Mouse (Mus musculus) lung, postnatal 0 days (tissue): ENCODE results near the gene Sertad3. TPM values are rescaled to one million over a fixed set of nuclear protein-coding genes. Genes with fewer than 3 reads are reported as not detected.

ENCODE experiments used
- ATAC-seq: fragments of 200-750 bp; cut with Nextera tagmentation; 2 replicates; pipeline ENCODE4 v1.8.0; 2017; ENCODE audit warnings: moderate library complexity
- DNase-seq: peaks from one replicate; pipeline ENCODE4 v3.0.0-alpha.2; 2016; ENCODE audit warnings: low spot score
- H3K27ac ChIP-seq: fragments of 300-500 bp; sonication (generic); 2 replicates; pipeline ENCODE4 v1.5.1; 2014; ENCODE audit warnings: antibody characterized with exemption, mild to moderate bottlenecking, low read length, mixed read lengths
- H3K27me3 ChIP-seq: fragments of 300-500 bp; sonication (generic); replicated peaks from 2 replicates; pipeline ENCODE4 v1.6.1; 2014; ENCODE audit warnings: low read length, mixed read lengths; ENCODE audit not compliant: insufficient read depth
- H3K36me3 ChIP-seq: fragments of 300-500 bp; sonication (generic); 2 replicates; pipeline ENCODE4 v1.6.1; 2014; ENCODE audit warnings: low read length, mixed read lengths; ENCODE audit not compliant: insufficient read depth
- H3K4me1 ChIP-seq: fragments of 300-500 bp; sonication (generic); 2 replicates; pipeline ENCODE4 v1.6.1; 2014; ENCODE audit warnings: antibody characterized with exemption, low read depth, low read length, mixed read lengths; ENCODE audit not compliant: insufficient read depth
- H3K4me2 ChIP-seq: fragments of 300-500 bp; sonication (generic); replicated peaks from 2 replicates; pipeline ENCODE4 v1.6.1; 2014; ENCODE audit warnings: low read depth, mild to moderate bottlenecking, low read length, moderate library complexity, mixed read lengths
- H3K4me3 ChIP-seq: fragments of 300-500 bp; sonication (generic); 2 replicates; pipeline ENCODE4 v1.5.1; 2014; ENCODE audit warnings: low read depth, low read length
- H3K9ac ChIP-seq: fragments of 300-500 bp; sonication (generic); replicated peaks from 2 replicates; pipeline ENCODE4 v1.6.1; 2014; ENCODE audit warnings: low read depth, mild to moderate bottlenecking
- H3K9me3 ChIP-seq: fragments of 300-500 bp; sonication (generic); 2 replicates; pipeline ENCODE4 v1.6.1; 2016; ENCODE audit warnings: low read length, mixed read lengths
- CTCF ChIP-seq: IDR thresholded peaks from 2 replicates; pipeline ENCODE4 v1.5.1; 2016; ENCODE audit warnings: antibody characterized with exemption, mild to moderate bottlenecking
- EP300 ChIP-seq: IDR thresholded peaks from 2 replicates; pipeline ENCODE4 v1.6.1; 2016; ENCODE audit warnings: antibody characterized with exemption, mild to moderate bottlenecking, control low read depth
- WGBS: fragments of 180-500 bp; shearing (Covaris S2); extraction: QIAGEN DNeasy Blood & Tissue Kit; methylation state at CpG from one replicate; pipeline ENCODE4 v1.1.7; 2014; 5-methylcytosine and 5-hydroxymethylcytosine counted together
- polyA plus RNA-seq: library from polyadenylated mRNA; unstranded; fragments of >200 nt; fragmentation: Nextera tagmentation; extraction: Ambion mirVana; gene quantifications from 2 replicates; pipeline ENCODE4 v1.2.1, GENCODE M21; 2015

Sertad3 gene
- polyA plus RNA-seq, 1 experiment from 2014 or later: 33.0 TPM

DNA sequence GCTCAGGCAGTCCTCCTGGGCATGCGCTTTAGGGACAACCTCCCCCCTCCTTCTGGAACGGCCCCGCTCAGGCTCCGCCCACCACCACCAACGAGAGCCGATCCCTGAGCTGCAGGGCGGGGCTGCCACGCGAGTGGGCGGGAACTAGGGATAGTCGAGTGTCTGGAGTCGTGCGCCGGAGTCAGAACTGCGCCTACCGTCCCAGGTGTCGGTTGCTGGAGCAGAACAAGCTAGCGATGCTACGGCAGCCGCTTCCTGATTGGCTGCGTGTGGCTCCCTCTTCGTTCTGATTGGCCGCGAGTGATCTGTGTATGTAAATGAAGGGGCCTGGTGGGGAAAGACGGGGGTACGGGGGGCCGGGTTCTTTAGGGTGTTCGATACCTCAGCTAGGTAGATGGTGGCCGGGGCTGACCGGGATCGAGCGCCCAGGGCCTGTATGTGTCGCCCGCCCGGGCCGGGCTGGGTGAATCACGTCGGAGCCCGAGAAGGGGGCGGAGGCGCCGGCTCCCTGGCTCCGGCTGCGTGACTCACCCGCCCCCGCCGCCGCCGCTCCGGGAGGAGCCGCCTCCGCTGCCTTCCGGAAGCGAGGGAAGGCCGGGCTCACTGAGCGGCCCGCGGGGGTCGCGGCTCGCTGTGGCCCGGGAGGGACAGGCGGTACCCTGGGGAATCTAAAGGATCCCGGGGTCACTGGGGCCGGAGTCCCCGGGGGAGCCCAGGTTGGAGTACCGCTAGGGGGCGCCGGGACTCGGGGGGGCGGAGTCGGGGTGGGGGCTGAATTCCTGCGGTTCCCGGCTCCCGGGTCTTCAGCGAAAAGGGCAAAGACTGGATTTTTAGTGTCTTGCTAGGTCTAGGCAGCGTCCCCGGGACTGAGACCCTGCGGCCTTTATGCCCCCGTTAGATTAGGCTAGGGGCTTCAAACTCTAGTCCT, 13.5 kb downstream of the Sertad3 start, which contains the start of gene Sertad1:
TSS of gene Sertad1 (plus strand) at position 141 of the 928 bp plus-strand sequence.
- Histone ChIP-seq H3K4me1 (peaks cover 22% of the 10 kb centered on the region; the same call in 1 of the 2 replicates), H3K4me3 (peak within 1 kb of the TSS; percentile 84), H3K9ac (peak within 1 kb of the TSS; percentile 85), H3K9me3 (no peaks in the 10 kb centered on the region), H3K4me2 (peak within 1 kb of the TSS; percentile 56), H3K27ac (peak within 1 kb of the TSS; percentile 99), H3K27me3 (no peaks in the 10 kb centered on the region), H3K36me3 (peaks cover 12% of the 10 kb centered on the region; the same call in 1 of the 2 replicates)
- ATAC-seq: peak; percentile 83
- DNase-seq: peak; percentile 99
- WGBS: 1% methylated on average over 60 of the region's 80 CpGs
- TF ChIP-seq CTCF (peak; percentile 63), EP300 (0 out of 2 replicates have a peak, but pooled peaks have one; percentile 20)

DNA sequence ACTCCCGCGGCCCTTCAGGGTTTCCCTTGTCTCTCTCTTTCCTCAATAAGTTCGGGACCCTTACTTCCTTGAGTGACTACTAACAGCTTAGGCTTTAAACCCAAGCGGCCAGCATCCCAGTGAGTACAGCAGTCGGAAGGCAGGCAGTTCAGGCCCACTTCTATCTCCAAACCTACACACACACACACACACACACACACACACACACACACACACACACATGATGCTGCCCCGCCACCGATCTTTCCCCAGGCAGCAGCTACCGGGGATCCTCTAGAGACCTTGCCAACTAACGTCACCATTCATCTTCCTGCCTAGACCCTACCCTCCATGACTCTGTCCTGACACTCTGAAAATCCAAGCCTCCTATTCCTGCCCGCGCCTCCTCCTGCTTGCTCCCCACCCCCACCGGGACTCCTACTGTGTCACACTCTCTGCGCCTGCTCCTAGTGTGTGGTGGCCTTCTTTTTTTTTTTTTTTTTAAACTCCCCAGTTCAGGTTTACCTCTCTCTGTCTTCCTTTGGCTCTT, 14.2 kb downstream of the Sertad3 start:
- Histone ChIP-seq H3K9me3 (no peaks in the 10 kb centered on the region), H3K36me3 (peaks cover 12% of the 10 kb centered on the region; the same call in 1 of the 2 replicates), H3K9ac (peak overlapping the region; percentile 85), H3K27ac (peak overlapping the region; percentile 99), H3K4me2 (peak overlapping the region; percentile 56), H3K4me1 (peaks cover 22% of the 10 kb centered on the region; the same call in 1 of the 2 replicates), H3K27me3 (no peaks in the 10 kb centered on the region), H3K4me3 (peak overlapping the region; percentile 84)
- WGBS: under 1% methylated on average over 13 of the region's 13 CpGs
- ATAC-seq (no peak), DNase-seq (peak; percentile 83)
- no peak for TF ChIP-seq EP300
- TF ChIP-seq CTCF: no peak

- Histone ChIP-seq H3K36me3 (peaks cover 12% of the 10 kb centered on the region; the same call in 1 of the 2 replicates), H3K4me3 (no peak overlapping the region), H3K9ac (no peak overlapping the region), H3K4me1 (peaks cover 22% of the 10 kb centered on the region; the same call in 1 of the 2 replicates), H3K4me2 (peak overlapping the region; percentile 56; the same call in 1 of the 2 replicates), H3K27ac (peak overlapping the region; percentile 94), H3K9me3 (no peaks in the 10 kb centered on the region), H3K27me3 (no peaks in the 10 kb centered on the region)
- TF ChIP-seq CTCF (no peak), EP300 (no peak)
- DNase-seq (no peak), ATAC-seq (no peak)
- 88% methylated on average over 25 of the region's 25 CpGs for WGBS
These were observed 15.8 kb downstream of the Sertad3 start for GRCm38 (mm10) chr7:27489270-27489869.

DNA sequence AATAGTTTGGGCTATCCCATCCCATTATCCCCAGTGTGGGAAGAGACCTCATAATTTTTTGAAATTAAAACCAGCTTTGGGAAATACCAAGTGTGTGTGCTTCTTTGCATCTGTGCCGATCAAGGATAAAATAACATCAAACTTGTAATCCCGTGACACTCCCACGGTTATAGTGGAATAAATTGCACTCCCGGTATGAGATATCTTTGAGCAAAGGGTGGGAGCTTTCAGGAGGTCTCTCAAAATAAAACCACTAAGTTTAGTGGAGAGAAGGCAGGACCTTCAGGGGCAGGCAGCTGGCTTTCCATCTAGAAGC, 16.6 kb downstream of the Sertad3 start:
- peaks cover 12% of the 10 kb centered on the region; the same call in 1 of the 2 replicates for H3K36me3 ChIP-seq
- H3K9ac ChIP-seq: peak overlapping the region; percentile 26; the same call in 1 of the 2 replicates
- peak overlapping the region; percentile 94 for H3K27ac ChIP-seq
- H3K27me3 ChIP-seq: no peaks in the 10 kb centered on the region
- ATAC-seq: no peak
- WGBS: 20% methylated on average over 4 of the region's 4 CpGs
- H3K9me3 ChIP-seq: no peaks in the 10 kb centered on the region
- peak; percentile 42; the same call in 1 of the 2 replicates for TF ChIP-seq EP300
- TF ChIP-seq CTCF: no peak
- H3K4me1 ChIP-seq: peaks cover 22% of the 10 kb centered on the region; the same call in 1 of the 2 replicates
- H3K4me3 ChIP-seq: peak overlapping the region; percentile 34
- DNase-seq: no peak
- H3K4me2 ChIP-seq: peak overlapping the region; percentile 49

- peaks cover 17% of the 10 kb centered on the region; the same call in 1 of the 2 replicates for H3K4me1 ChIP-seq
- ATAC-seq: peak; percentile 83
- peak overlapping the region; percentile 94 for H3K27ac ChIP-seq
- peak; percentile 99 for DNase-seq
- under 1% methylated on average over 20 of the region's 33 CpGs for WGBS
- peaks cover 12% of the 10 kb centered on the region; the same call in 1 of the 2 replicates for H3K36me3 ChIP-seq
- H3K9ac ChIP-seq: peak overlapping the region; percentile 26
- H3K9me3 ChIP-seq: no peaks in the 10 kb centered on the region
- H3K4me2 ChIP-seq: peak overlapping the region; percentile 49
- no peak; the same call in 1 of the 2 replicates for TF ChIP-seq EP300
- TF ChIP-seq CTCF: peak; percentile 76
- no peaks in the 10 kb centered on the region for H3K27me3 ChIP-seq
- H3K4me3 ChIP-seq: peak overlapping the region; percentile 34
These were observed 17.2 kb downstream of the Sertad3 start for GRCm38 (mm10) chr7:27490543-27491329.
